Mouse (Mus musculus): ENCODE results near the gene Inpp4a. TPM values are rescaled to one million over a fixed set of nuclear protein-coding genes. Genes with fewer than 3 reads are reported as not detected.

The Inpp4a gene
- polyA plus RNA-seq, 1 experiment from 2014 or later = 33.8 TPM

GRCm38 (mm10) chr1:37305691-37306287 lies 6.1 kb downstream of the Inpp4a start:
- 81% methylated on average over 9 of the region's 9 CpGs for WGBS
- Histone ChIP-seq H3K9ac (no peak overlapping the region), H3K9me3 (peaks cover 10% of the 10 kb centered on the region; the same call in 1 of the 2 replicates)

GRCm38 (mm10) chr1:37307586-37307985 lies 7.9 kb downstream of the Inpp4a start:
- Histone ChIP-seq H3K9me3 (peaks cover 12% of the 10 kb centered on the region; the same call in 1 of the 2 replicates), H3K4me3 (no peak overlapping the region), H3K9ac (no peak overlapping the region), H3K27ac (no peak overlapping the region), H3K4me2 (replicated peaks) (no peak overlapping the region), H3K27me3 (replicated peaks) (no peaks in the 10 kb centered on the region), H3K4me1 (no peaks in the 10 kb centered on the region), H3K36me3 (no peaks in the 10 kb centered on the region)
- no peak for ATAC-seq (ENCODE audit: low FRiP score, low read depth)
- 91% methylated on average over 2 of the region's 2 CpGs for WGBS

More at GRCm38 (mm10) chr1:37305691-37306287, 6.1 kb downstream of the Inpp4a start:
- peaks cover 9% of the 10 kb centered on the region for H3K4me1 ChIP-seq
- no peak overlapping the region for H3K27ac ChIP-seq
- H3K36me3 ChIP-seq = no peaks in the 10 kb centered on the region
- no peak for ATAC-seq (ENCODE audit: low FRiP score, low read depth)
- no peak overlapping the region for H3K4me3 ChIP-seq
- H3K4me2 ChIP-seq (replicated peaks) = no peak overlapping the region
- H3K27me3 ChIP-seq (replicated peaks) = no peaks in the 10 kb centered on the region

GRCm38 (mm10) chr1:37308021-37308742 lies 8.5 kb downstream of the Inpp4a start:
- no peaks in the 10 kb centered on the region for H3K36me3 ChIP-seq
- H3K27me3 ChIP-seq (replicated peaks) = no peaks in the 10 kb centered on the region
- H3K9ac ChIP-seq = no peak overlapping the region
- no peak overlapping the region for H3K4me2 ChIP-seq (replicated peaks)
- no peak overlapping the region for H3K4me3 ChIP-seq
- ATAC-seq (ENCODE audit: low FRiP score, low read depth) = no peak
- H3K4me1 ChIP-seq = no peaks in the 10 kb centered on the region
- H3K9me3 ChIP-seq = peaks cover 12% of the 10 kb centered on the region; the same call in 1 of the 2 replicates
- 88% methylated on average over 8 of the region's 8 CpGs for WGBS
- no peak overlapping the region for H3K27ac ChIP-seq

GRCm38 (mm10) chr1:37308743-37309100 lies 9.1 kb downstream of the Inpp4a start:
- no peak overlapping the region for H3K27ac ChIP-seq
- no peaks in the 10 kb centered on the region for H3K36me3 ChIP-seq
- peaks cover 12% of the 10 kb centered on the region; the same call in 1 of the 2 replicates for H3K9me3 ChIP-seq
- no peak overlapping the region for H3K4me3 ChIP-seq
- no peaks in the 10 kb centered on the region for H3K4me1 ChIP-seq
- H3K4me2 ChIP-seq (replicated peaks) = no peak overlapping the region
- H3K9ac ChIP-seq = no peak overlapping the region
- ATAC-seq (ENCODE audit: low FRiP score, low read depth) = no peak
- no peaks in the 10 kb centered on the region for H3K27me3 ChIP-seq (replicated peaks)
- WGBS = 78% methylated on average over 3 of the region's 3 CpGs

- H3K36me3 ChIP-seq = no peaks in the 10 kb centered on the region
- 0 out of 2 replicates have a peak, but pooled peaks cover 8% of the 10 kb centered on the region for H3K4me1 ChIP-seq
- H3K9me3 ChIP-seq = peaks cover 12% of the 10 kb centered on the region; the same call in 1 of the 2 replicates
- no peak overlapping the region for H3K4me2 ChIP-seq (replicated peaks)
- no peaks in the 10 kb centered on the region for H3K27me3 ChIP-seq (replicated peaks)
- no peak for ATAC-seq (ENCODE audit: low FRiP score, low read depth)
- H3K9ac ChIP-seq = no peak overlapping the region
- WGBS = 97% methylated on average over 4 of the region's 4 CpGs
- H3K4me3 ChIP-seq = no peak overlapping the region
- H3K27ac ChIP-seq = no peak overlapping the region
These were observed 10.4 kb downstream of the Inpp4a start for GRCm38 (mm10) chr1:37309939-37310515.

- Histone ChIP-seq H3K27ac (no peak overlapping the region), H3K4me2 (replicated peaks) (no peak overlapping the region), H3K4me3 (no peak overlapping the region), H3K27me3 (replicated peaks) (no peaks in the 10 kb centered on the region), H3K4me1 (0 out of 2 replicates have a peak, but pooled peaks cover 8% of the 10 kb centered on the region), H3K36me3 (no peaks in the 10 kb centered on the region), H3K9ac (no peak overlapping the region), H3K9me3 (peaks cover 12% of the 10 kb centered on the region; the same call in 1 of the 2 replicates)
- 65% methylated on average over 7 of the region's 7 CpGs for WGBS
- no peak for ATAC-seq (ENCODE audit: low FRiP score, low read depth)
These were observed 14.7 kb downstream of the Inpp4a start for GRCm38 (mm10) chr1:37314338-37314737.

- no peak overlapping the region for H3K9ac ChIP-seq
- H3K27ac ChIP-seq = no peak overlapping the region
- no peaks in the 10 kb centered on the region for H3K27me3 ChIP-seq (replicated peaks)
- H3K4me2 ChIP-seq (replicated peaks) = no peak overlapping the region
- H3K4me1 ChIP-seq = 0 out of 2 replicates have a peak, but pooled peaks cover 8% of the 10 kb centered on the region
- H3K4me3 ChIP-seq = no peak overlapping the region
- H3K9me3 ChIP-seq = no peaks in the 10 kb centered on the region
- 81% methylated on average over 7 of the region's 7 CpGs for WGBS
- no peak for ATAC-seq (ENCODE audit: low FRiP score, low read depth)
- H3K36me3 ChIP-seq = no peaks in the 10 kb centered on the region
These were observed 18.1 kb downstream of the Inpp4a start for GRCm38 (mm10) chr1:37317644-37318285.

GRCm38 (mm10) chr1:37318558-37318957 lies 18.9 kb downstream of the Inpp4a start:
- no peaks in the 10 kb centered on the region for H3K36me3 ChIP-seq
- 0 out of 2 replicates have a peak, but pooled peaks cover 8% of the 10 kb centered on the region for H3K4me1 ChIP-seq
- no peak overlapping the region for H3K9ac ChIP-seq
- no peak overlapping the region for H3K4me3 ChIP-seq
- H3K9me3 ChIP-seq = no peaks in the 10 kb centered on the region
- no peak overlapping the region for H3K4me2 ChIP-seq (replicated peaks)
- WGBS = 96% methylated on average over 2 of the region's 2 CpGs
- H3K27ac ChIP-seq = no peak overlapping the region
- ATAC-seq (ENCODE audit: low FRiP score, low read depth) = no peak
- H3K27me3 ChIP-seq (replicated peaks) = no peaks in the 10 kb centered on the region

GRCm38 (mm10) chr1:37322690-37323089 lies 23.0 kb downstream of the Inpp4a start:
- Histone ChIP-seq H3K36me3 (no peaks in the 10 kb centered on the region), H3K9me3 (no peaks in the 10 kb centered on the region), H3K27ac (no peak overlapping the region), H3K27me3 (replicated peaks) (no peaks in the 10 kb centered on the region), H3K9ac (no peak overlapping the region), H3K4me2 (replicated peaks) (no peak overlapping the region), H3K4me3 (no peak overlapping the region), H3K4me1 (no peaks in the 10 kb centered on the region)
- WGBS = 97% methylated on average over 2 of the region's 2 CpGs
- ATAC-seq (ENCODE audit: low FRiP score, low read depth) = no peak

- H3K4me1 ChIP-seq = no peaks in the 10 kb centered on the region
- 93% methylated on average over 4 of the region's 4 CpGs for WGBS
- H3K27me3 ChIP-seq (replicated peaks) = no peaks in the 10 kb centered on the region
- H3K36me3 ChIP-seq = no peaks in the 10 kb centered on the region
- no peak overlapping the region for H3K27ac ChIP-seq
- H3K4me2 ChIP-seq (replicated peaks) = no peak overlapping the region
- ATAC-seq (ENCODE audit: low FRiP score, low read depth) = no peak
- no peak overlapping the region for H3K9ac ChIP-seq
- H3K9me3 ChIP-seq = no peaks in the 10 kb centered on the region
- H3K4me3 ChIP-seq = no peak overlapping the region
These were observed 23.5 kb downstream of the Inpp4a start for GRCm38 (mm10) chr1:37323208-37323607.

- Histone ChIP-seq H3K36me3 (no peaks in the 10 kb centered on the region), H3K9me3 (peaks cover 5% of the 10 kb centered on the region; the same call in 1 of the 2 replicates), H3K4me1 (no peaks in the 10 kb centered on the region), H3K27ac (no peak overlapping the region), H3K4me2 (replicated peaks) (no peak overlapping the region), H3K27me3 (replicated peaks) (no peaks in the 10 kb centered on the region), H3K4me3 (no peak overlapping the region), H3K9ac (no peak overlapping the region)
- WGBS = 56% methylated on average over 5 of the region's 5 CpGs
- no peak for ATAC-seq (ENCODE audit: low FRiP score, low read depth)
These were observed 24.9 kb downstream of the Inpp4a start for GRCm38 (mm10) chr1:37324569-37324968.

- Histone ChIP-seq H3K36me3 (no peaks in the 10 kb centered on the region), H3K4me1 (no peaks in the 10 kb centered on the region), H3K27ac (no peak overlapping the region), H3K9me3 (peaks cover 5% of the 10 kb centered on the region; the same call in 1 of the 2 replicates), H3K4me3 (no peak overlapping the region), H3K27me3 (replicated peaks) (no peaks in the 10 kb centered on the region), H3K9ac (no peak overlapping the region), H3K4me2 (replicated peaks) (no peak overlapping the region)
- no peak for ATAC-seq (ENCODE audit: low FRiP score, low read depth)
- WGBS = 81% methylated on average over 4 of the region's 4 CpGs
These were observed 27.6 kb downstream of the Inpp4a start for GRCm38 (mm10) chr1:37327311-37327710.
